Mouse (Mus musculus): ENCODE data around the gene Sh2d3c. TPM values are rescaled to one million over a fixed set of nuclear protein-coding genes. Genes with fewer than 3 reads are reported as not detected.

Sh2d3c gene
- polyA plus RNA-seq, 1 experiment = 167 TPM

- peaks cover 8% of the 10 kb centered on the region for H3K4me1 ChIP-seq (ENCODE audit: control insufficient read depth, insufficient read depth, low read length)
- DNase-seq = peak; percentile 33
- H3K4me3 ChIP-seq (replicated peaks; ENCODE audit: extremely low read depth, low read depth, low read length) = peak overlapping the region; percentile 68
- WGBS = 14% methylated on average over 7 of the region's 7 CpGs
- no peak for TF ChIP-seq POLR2A (IDR thresholded peaks at IDR 0.05; ENCODE audit: borderline replicate concordance, extremely low read depth, low read depth, low read length)
- TF ChIP-seq CTCF (IDR thresholded peaks at IDR 0.05; ENCODE audit: insufficient read depth, low read length) = no peak
Measured at GRCm38 (mm10) chr2:32693282-32693681, 27.6 kb upstream of the Sh2d3c start.

- WGBS = under 1% methylated on average over 51 of the region's 51 CpGs
Measured at GRCm38 (mm10) chr2:32693823-32694411, 26.9 kb upstream of the Sh2d3c start.

DNA sequence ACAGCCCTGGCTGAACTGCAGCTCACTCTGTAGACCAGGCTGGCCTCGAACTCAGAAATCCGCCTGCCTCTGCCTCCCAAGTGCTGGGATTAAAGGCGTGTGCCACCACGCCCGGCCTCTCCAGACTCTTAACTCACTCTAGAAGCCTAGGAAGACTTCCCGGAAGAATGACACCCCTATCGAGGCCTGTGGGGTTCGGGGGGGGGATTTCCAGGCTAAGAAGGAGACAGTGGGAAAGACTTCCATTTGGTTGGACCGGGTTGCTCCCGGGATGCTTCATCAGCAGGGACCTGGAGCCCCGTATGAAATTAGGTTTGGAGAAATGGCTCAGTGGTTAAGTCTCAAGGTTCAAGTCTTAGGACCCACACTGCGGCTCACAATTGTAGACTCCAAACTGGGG, 26.2 kb upstream of the Sh2d3c start:
- WGBS = 74% methylated on average over 12 of the region's 12 CpGs
- DNase-seq = no peak
- Histone ChIP-seq H3K4me3 (replicated peaks; ENCODE audit: extremely low read depth, low read depth, low read length) (no peak overlapping the region), H3K4me1 (ENCODE audit: control insufficient read depth, insufficient read depth, low read length) (peaks cover 8% of the 10 kb centered on the region)
- TF ChIP-seq CTCF (IDR thresholded peaks at IDR 0.05; ENCODE audit: insufficient read depth, low read length) (no peak), POLR2A (IDR thresholded peaks at IDR 0.05; ENCODE audit: borderline replicate concordance, extremely low read depth, low read depth, low read length) (no peak)

More at GRCm38 (mm10) chr2:32693823-32694411, 26.9 kb upstream of the Sh2d3c start:
- TF ChIP-seq CTCF (IDR thresholded peaks at IDR 0.05; ENCODE audit: insufficient read depth, low read length) (peak; percentile 58), POLR2A (IDR thresholded peaks at IDR 0.05; ENCODE audit: borderline replicate concordance, extremely low read depth, low read depth, low read length) (peak; percentile 79; the same call in 1 of the 2 replicates)
- DNase-seq = peak; percentile 91
- H3K4me3 ChIP-seq (replicated peaks; ENCODE audit: extremely low read depth, low read depth, low read length) = peak overlapping the region; percentile 68
- peaks cover 8% of the 10 kb centered on the region for H3K4me1 ChIP-seq (ENCODE audit: control insufficient read depth, insufficient read depth, low read length)

- TF ChIP-seq CTCF (IDR thresholded peaks at IDR 0.05; ENCODE audit: insufficient read depth, low read length) (no peak), POLR2A (IDR thresholded peaks at IDR 0.05; ENCODE audit: borderline replicate concordance, extremely low read depth, low read depth, low read length) (no peak)
- H3K4me1 ChIP-seq (ENCODE audit: control insufficient read depth, insufficient read depth, low read length) = no peaks in the 10 kb centered on the region
Measured at GRCm38 (mm10) chr2:32699680-32700079, 21.2 kb upstream of the Sh2d3c start.

DNA sequence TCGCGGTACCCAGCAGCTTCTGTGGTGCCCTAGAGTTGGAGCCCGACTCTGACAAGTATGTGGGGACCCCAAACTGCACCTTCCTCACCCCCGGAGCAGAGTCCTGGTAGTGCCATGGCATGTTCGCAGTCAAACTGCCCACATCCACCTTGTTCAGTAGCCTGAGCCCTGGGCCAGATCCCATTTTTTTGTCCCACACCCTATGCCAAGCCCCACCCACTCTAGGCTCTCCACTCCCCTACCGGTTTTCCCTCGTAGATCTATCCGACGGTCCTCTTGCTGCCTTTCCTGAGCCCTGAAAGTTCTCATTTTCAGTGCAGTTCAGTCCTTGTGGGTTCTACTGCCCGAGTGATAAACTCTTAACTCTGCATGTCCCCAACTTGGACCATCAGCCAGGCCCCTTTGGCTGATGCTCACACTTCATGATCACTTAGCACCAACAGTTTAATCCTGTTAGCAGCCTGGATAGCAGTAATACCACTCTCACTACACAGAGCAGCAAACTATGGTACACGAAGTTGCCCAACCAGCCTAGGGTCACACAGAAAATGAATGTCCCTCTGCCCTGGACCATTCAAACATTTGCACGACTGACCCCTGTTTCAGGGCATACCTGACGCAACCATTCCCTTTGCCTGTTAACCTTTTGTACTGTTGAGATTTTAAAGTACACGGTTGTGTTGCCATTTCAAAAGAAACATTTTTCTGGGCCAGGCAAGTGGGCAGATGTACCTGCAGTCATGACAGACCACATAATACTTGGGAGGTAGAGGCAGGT, 19.7 kb upstream of the Sh2d3c start:
- TF ChIP-seq CTCF (IDR thresholded peaks at IDR 0.05; ENCODE audit: insufficient read depth, low read length) = no peak
- TF ChIP-seq POLR2A (IDR thresholded peaks at IDR 0.05; ENCODE audit: borderline replicate concordance, extremely low read depth, low read depth, low read length) = no peak
- WGBS = 74% methylated on average over 14 of the region's 14 CpGs
- Histone ChIP-seq H3K4me1 (ENCODE audit: control insufficient read depth, insufficient read depth, low read length) (no peaks in the 10 kb centered on the region), H3K4me3 (replicated peaks; ENCODE audit: extremely low read depth, low read depth, low read length) (no peak overlapping the region)
- DNase-seq = no peak

More at GRCm38 (mm10) chr2:32699680-32700079, 21.2 kb upstream of the Sh2d3c start:
- DNase-seq = no peak
- no peak overlapping the region for H3K4me3 ChIP-seq (replicated peaks; ENCODE audit: extremely low read depth, low read depth, low read length)
- WGBS = 91% methylated on average over 6 of the region's 6 CpGs

DNA sequence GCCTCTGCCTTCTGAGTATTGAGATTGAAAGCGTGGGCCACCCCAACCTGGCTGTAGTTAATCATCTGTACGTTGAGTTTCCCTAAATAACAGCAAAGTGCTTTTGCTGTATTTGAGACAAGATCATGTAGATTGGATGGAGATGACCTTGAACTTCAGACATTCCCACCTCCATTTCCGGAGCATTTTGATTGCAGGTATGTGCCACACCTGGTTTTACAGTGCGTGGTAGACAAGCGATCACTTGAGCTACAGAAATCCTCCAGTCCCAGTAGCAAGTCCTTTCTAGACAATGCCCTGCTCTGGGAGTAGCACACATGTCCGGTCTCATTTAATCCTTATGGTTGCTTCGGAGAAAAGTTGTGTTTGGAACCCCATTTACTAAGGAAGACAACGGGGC, 17.8 kb upstream of the Sh2d3c start:
- Histone ChIP-seq H3K4me3 (replicated peaks; ENCODE audit: extremely low read depth, low read depth, low read length) (no peak overlapping the region), H3K4me1 (ENCODE audit: control insufficient read depth, insufficient read depth, low read length) (no peaks in the 10 kb centered on the region)
- DNase-seq = no peak
- 91% methylated on average over 8 of the region's 8 CpGs for WGBS
- TF ChIP-seq CTCF (IDR thresholded peaks at IDR 0.05; ENCODE audit: insufficient read depth, low read length) = no peak
- TF ChIP-seq POLR2A (IDR thresholded peaks at IDR 0.05; ENCODE audit: borderline replicate concordance, extremely low read depth, low read depth, low read length) = no peak

GRCm38 (mm10) chr2:32704021-32704421, 16.8 kb upstream of the Sh2d3c start, which contains the start of gene Fpgs:
Fpgs (minus strand) TSS chr2:32704145.
- WGBS = 64% methylated on average over 2 of the region's 2 CpGs
- no peaks in the 10 kb centered on the region for H3K4me1 ChIP-seq (ENCODE audit: control insufficient read depth, insufficient read depth, low read length)
- no peak for DNase-seq
- TF ChIP-seq CTCF (IDR thresholded peaks at IDR 0.05; ENCODE audit: insufficient read depth, low read length) = no peak
- no peak for TF ChIP-seq POLR2A (IDR thresholded peaks at IDR 0.05; ENCODE audit: borderline replicate concordance, extremely low read depth, low read depth, low read length)
- no peak within 1 kb of the TSS for H3K4me3 ChIP-seq (replicated peaks; ENCODE audit: extremely low read depth, low read depth, low read length)

DNA sequence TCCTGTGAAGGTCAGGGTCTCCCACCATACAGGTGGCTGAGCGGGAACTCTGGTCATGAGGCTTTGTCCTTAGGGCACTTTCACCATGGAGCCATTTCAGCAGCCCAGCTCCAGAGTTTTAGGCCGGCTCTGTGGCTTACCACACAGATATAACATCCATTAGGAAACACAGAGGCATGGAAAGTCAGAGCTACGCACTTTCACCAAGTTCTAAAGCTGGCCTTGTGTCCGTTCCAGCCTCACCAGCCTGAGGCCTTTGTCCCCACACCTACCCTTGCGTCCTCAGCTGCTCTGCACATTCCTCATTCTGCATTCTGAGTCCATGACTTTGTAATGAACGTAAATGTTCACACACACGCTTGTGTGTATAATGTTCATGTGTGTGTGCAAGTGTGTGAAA, 15.8 kb upstream of the Sh2d3c start:
- DNase-seq = no peak
- WGBS = 88% methylated on average over 7 of the region's 7 CpGs
- TF ChIP-seq POLR2A (IDR thresholded peaks at IDR 0.05; ENCODE audit: borderline replicate concordance, extremely low read depth, low read depth, low read length) = no peak
- TF ChIP-seq CTCF (IDR thresholded peaks at IDR 0.05; ENCODE audit: insufficient read depth, low read length) = no peak
- no peak overlapping the region for H3K4me3 ChIP-seq (replicated peaks; ENCODE audit: extremely low read depth, low read depth, low read length)
- no peaks in the 10 kb centered on the region for H3K4me1 ChIP-seq (ENCODE audit: control insufficient read depth, insufficient read depth, low read length)

GRCm38 (mm10) chr2:32706971-32707370, 13.9 kb upstream of the Sh2d3c start:
- DNase-seq = no peak
- TF ChIP-seq POLR2A (IDR thresholded peaks at IDR 0.05; ENCODE audit: borderline replicate concordance, extremely low read depth, low read depth, low read length) (no peak), CTCF (IDR thresholded peaks at IDR 0.05; ENCODE audit: insufficient read depth, low read length) (no peak)
- Histone ChIP-seq H3K4me1 (ENCODE audit: control insufficient read depth, insufficient read depth, low read length) (peaks cover 8% of the 10 kb centered on the region), H3K4me3 (replicated peaks; ENCODE audit: extremely low read depth, low read depth, low read length) (no peak overlapping the region)
- 85% methylated on average over 6 of the region's 6 CpGs for WGBS

Measured in lung, adult 2 months (tissue).